Mouse (Mus musculus) retina, postnatal 1 day (tissue): ENCODE data around the gene Ccl22.

Source experiments
- DNase-seq: peaks from one replicate; pipeline ENCODE4 v3.0.0-alpha.2; 2012

The Ccl22 gene

DNA sequence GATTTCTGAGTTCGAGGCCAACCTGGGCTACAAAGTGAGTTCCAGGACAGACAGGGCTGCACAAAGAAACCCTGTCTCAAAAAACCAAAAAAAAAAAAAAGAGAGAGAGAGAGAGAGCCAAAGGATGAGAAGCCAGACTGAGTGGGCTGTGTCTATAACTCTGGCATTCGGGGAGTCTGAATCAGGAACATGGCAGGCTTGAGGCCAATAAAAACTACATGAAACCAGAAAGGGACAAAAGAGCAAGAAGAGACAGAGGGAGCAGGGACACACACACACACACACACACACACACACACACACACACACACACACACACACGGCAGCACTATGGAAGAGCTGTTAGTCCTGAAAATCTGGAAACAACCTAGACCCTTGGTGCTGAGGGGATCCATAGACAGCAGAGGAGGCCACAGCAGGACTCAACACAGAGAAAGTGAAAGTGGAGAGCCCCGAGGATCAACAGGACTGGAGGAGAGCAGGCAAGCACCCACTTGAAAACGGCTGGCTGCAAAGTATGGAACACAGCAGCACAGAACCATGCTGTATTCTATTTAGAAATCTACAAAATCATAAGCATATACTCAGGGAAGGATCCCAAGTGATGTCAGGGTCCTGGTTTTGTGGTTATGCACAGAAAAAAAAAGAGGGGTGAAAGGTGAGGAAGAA is 9.8 kb upstream of the Ccl22 start:
- no peak for DNase-seq

DNA sequence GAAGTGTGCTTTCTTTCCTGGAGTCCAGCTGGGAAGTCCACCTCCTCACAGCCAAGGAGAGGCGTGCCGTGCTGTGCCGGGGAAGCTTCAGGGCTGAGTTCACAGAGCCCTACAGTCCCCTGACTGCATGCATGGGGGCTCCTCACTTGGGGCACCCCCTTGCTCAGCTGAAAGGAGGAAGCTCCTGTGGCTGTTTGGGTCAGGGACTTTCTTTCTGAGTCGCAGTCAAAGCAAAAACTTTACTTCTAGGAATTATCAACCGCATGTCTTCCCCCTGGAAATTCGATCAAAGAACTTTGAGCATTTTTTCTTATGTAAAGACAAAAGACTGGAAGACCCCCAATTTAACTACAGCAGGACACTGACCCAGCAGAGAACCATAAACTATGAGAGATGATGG is 5.6 kb upstream of the Ccl22 start:
- no peak for DNase-seq

DNA sequence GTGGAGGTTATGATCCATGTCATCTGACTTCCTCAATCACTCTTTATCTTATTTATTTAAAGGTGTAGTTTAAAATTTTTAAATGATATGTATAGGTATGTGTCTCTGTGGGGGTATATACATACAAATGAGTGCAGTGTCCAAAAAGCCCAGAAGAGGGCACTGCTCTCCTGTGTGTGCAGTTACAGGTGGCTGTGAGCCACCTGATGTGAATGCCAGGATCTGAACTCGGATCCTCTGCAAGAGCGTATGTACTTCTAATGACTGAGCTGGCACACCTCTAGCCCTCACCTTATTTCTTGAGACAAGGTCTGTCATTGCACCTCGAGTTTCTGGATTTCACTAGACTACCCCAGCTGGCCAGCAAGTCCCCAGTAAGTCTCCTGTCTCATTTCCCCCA is 4.8 kb upstream of the Ccl22 start:
- no peak for DNase-seq

DNA sequence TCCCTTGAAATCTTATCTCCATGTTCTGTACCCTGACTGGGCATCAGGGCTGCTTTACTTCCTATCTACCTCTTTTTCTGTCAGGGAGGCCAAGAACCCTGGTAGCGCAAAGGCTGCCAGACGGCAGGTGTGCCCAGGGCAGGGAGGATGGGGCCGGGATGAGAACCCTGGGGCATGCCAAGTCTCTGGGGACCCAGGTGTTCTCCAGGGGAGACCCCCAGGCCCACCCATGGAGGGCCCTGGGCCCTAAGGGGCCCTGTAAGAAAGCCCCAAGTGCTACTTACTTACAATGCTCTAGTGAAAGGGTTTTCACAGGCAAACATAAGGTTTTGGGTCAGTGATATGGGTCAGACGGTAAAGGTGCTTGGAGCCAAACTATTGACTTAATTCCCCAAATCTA is 3.7 kb upstream of the Ccl22 start:
- no peak for DNase-seq

DNA sequence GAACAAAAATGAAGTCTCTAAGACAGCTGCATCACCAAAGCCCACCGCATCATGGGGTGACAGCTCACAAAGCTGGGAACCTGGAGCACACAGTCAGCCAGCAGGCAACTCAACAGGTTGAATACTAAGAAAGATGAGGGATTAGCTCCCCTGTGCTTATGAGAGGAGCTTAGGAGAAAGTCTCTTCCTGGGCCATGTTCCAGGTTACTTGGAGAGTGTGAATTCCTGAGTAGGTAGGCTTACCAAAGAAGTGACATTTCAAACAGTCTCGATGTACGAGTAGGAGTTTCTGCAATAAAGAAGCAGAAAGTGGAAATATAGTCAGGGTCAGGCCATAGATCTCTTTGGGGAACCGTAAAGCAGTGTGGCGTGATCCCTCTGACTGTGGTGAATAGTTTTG is 906 bp upstream of the Ccl22 start:
- no peak for DNase-seq

DNA sequence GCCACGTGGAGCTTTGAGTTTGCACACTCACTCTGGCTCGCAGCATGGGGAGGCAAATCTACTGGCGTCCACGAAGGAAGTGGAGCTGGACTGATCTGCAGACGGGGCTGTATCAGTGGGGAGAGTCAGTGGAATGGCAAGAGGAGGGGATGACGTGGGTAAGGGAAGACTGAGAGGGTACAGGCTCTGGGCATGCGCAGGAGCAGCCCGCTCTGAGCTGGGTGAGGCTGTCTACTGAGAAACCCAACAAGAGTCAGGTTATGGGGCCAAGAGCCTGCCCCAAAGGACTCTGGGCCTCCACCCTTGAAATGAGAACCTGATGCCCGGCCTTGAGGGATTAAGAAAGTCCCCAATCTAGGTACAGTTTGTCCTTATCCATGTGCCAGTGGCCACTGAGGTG is 418 bp upstream of the Ccl22 start:
- no peak for DNase-seq

DNA sequence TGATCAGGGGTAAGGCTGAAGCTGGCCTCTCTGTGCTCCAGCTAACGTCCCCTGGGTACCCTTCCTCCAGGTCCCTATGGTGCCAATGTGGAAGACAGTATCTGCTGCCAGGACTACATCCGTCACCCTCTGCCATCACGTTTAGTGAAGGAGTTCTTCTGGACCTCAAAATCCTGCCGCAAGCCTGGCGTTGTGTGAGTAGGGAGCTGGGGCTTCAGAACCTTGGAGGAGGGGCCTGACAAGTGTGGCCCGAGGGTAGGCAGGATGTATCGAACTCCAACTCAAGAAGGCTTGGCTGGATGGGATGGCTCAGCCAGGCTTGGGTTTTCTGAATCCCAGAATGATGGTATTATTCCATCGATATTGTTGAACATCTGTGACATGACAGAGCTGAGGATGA is 1.4 kb downstream of the Ccl22 start:
- no peak for DNase-seq

DNA sequence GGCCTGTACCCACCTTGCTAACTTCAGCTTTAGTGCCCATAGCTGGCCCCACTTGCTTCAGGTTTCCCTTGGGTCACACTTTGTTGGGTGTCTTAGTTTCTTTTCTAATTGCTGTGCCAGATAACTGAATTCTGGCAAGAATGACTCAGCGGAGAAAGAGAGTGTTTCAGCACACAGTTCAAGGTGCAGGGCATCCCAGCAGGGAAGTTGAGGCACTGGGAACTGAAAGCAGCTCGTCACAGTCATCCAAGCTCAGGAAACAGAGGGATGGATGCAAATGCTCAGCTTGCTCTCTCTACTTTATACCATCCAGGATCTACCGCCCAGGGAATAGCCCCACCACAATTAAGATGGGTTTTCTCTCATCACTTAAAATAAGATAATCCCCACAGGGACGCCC is 3.0 kb downstream of the Ccl22 start:
- DNase-seq, result no peak

DNA sequence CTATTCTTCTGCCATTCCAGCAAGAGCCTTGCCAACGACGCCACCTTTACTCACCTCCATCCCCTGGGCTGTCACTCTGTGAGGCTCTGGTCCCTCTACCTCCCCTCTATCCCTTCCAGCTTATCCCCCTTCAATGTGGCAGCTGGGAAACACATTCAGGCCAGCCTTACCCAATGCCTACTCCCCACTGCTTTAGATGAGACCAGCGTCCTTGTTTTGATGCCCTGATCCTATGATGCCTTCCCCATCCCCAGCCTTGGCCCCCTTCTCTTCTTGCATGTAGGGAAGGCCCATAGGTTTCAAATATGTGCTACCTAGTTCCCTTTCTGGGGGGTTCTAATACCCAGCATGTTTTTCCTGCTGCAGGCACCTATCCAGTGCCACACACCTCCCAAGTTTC is 4.6 kb downstream of the Ccl22 start:
- DNase-seq, result no peak

DNA sequence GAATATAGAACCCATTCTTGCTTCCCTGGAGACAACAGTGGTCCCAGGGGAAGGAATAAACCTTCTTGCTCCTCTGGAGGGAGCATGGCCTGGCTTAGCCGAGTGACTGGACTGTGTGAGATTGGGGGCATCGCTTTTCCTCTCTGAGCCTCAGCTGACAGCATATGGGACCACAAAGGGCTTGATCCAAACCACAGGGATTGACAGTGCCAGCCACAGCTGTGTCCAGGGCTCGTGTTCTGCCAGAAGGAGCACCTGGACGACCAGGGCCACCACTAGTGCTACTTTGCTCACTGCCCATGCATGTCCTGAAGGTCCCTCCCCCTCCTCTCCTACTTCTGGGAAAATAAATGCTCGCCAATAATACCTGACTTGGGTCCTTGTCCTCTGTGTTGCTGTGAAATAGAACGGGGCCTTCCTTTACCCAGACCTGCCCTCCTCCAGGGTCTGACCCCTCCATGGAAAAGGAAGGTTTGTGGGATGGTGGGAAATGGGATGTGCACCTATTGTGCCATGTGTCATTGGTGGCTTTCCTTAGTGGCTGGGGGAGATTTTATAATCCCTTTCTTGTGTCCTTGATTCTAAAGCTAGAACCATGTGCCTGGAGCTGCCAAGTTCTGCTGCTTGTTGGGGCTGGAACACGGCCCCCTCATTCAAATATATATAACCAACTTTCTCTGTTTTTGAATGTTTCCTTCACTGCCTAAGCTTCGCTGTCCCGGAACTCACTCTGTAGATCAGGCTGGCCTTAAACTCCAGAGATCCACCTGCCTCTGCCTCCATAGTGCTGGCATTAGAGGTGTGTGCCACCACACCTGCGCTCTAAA is 5.8 kb downstream of the Ccl22 start:
- DNase-seq, result no peak

DNA sequence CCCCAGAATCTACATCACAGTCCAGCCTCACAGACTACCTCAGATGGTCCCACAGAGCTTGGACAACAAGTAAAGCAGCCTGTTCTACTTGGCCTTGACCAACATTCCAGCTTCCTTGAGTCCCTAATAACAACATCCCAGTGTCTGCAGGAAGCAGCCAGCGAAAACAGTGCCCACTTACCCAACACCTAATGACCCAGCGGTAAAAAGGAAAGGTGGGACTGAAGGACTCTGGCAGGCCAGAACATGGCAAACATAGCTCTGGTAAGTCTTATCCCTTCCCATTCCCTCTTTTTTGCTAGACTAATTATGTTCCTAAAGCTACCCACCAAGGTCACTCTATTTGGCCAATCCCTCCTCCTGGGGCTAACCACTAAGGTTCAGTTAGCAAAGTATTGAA is 8.6 kb downstream of the Ccl22 start:
- DNase-seq, result no peak

DNA sequence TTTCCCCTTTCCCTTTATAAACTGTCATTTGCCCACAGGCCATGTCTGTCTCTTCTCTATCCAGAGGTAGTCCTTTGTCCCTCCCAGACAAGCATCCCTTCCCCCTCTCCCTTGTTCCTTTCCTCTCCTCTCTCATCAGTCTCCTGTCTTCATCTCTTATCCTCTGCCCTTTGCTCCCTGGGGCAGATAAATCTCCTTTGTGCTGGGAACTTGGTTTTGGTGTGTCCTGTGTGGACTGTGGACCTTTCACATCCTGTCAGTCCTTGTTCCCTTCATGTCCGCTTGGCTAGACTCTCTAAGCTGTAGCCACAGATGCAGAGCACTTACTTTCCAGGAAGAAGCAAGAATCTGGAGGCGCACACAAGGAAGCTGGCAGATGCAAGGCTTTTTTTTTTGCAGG is 9.1 kb downstream of the Ccl22 start:
- peak; percentile 89 for DNase-seq

DNA sequence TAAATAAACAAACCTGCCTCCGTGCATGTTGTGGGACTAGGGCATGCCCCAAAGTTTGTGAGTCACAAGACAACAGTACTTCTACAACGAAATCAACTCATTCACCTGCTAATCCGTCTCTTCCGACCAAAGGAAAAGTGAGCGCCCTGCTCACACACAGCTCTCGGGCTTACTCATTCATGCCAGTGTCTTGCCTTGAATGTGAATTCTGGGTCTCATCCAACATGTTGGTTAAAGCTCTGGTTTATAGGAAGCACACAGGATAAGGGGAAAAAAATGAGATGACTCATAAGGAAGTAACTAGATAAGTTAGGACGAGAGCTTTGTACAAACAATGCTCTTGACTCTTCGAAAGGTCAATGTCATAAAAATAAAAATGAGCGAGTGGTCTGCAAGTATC is 21.6 kb downstream of the Ccl22 start:
- no peak for DNase-seq

DNA sequence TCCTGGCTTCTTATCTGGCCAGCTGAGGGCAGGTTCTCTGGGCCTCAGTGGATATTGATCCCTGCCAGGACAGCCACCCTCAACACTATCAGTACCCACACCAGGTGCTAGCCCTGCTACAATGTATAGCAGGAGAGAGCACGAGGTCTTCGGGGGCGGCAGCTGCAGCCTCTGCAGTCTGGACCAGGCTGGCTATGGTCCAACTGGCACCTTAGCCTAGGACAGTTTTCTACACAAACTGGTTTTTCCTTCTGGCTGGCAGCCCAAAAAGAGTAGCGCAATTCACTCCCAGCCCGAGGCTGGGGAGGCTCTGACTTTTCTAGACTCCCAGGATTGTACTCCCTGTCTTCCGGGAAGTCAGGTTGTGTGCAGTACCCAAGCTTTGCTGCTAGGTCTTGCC is 25.6 kb downstream of the Ccl22 start:
- DNase-seq, result peak; percentile 7

DNA sequence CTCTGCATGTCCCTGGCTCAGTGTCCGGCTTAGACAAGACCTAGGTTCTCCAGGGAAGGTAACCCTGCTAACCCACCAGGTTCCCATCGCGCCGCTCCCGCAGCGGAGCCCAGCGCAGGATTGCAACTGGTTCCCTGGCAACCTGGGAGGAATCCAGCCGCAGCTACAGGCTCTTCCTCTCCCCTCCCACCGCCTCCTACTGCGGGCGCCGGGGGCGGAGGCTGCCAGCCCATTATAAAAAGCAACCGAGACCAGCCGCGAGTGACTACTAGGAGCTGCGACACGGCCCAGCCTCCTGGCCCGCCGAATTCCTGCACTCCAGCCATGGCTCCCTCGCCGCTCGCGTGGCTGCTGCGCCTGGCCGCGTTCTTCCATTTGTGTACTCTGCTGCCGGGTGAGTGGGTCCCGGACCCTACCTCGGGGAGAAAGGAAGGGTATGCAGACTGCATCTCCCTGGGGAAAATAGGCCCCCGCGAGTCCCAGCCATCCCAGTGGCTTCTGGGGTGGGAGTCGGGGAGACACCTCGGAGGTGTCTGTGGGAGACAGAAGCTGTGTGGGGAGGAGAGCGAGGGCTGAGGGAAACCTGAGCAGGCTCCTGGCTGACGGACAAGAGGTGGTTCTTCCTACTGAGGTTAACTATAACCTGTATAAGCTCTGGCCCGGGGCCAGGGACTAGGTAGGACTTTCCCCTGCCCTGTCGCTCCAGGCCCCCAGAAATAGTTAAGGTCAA is 26.7 kb downstream of the Ccl22 start, which contains the start of gene Cx3cl1:
Cx3cl1 (plus strand) TSS at position 69 of the 730 bp plus-strand sequence.
- peak; percentile 85 for DNase-seq

DNA sequence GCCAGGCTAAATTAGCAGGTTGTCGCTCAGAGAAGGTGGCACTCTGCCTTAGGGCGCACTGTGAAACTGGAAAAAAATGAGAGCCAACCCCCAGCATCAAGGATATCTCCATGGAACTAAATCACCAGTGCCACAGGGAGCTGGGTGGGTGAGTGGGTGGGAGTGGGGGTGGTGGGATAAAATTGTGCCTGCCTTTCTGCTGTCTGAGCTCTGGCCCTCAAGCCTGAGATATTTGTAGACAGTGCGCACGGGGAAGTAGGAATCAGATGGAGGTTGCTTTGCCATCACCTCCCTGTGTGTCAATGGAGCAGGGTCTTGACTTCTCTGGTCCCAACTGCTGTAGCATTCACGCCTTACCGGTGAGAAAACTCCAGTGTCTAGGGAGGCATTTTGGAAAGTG is 27.7 kb downstream of the Ccl22 start:
- DNase-seq, result no peak

DNA sequence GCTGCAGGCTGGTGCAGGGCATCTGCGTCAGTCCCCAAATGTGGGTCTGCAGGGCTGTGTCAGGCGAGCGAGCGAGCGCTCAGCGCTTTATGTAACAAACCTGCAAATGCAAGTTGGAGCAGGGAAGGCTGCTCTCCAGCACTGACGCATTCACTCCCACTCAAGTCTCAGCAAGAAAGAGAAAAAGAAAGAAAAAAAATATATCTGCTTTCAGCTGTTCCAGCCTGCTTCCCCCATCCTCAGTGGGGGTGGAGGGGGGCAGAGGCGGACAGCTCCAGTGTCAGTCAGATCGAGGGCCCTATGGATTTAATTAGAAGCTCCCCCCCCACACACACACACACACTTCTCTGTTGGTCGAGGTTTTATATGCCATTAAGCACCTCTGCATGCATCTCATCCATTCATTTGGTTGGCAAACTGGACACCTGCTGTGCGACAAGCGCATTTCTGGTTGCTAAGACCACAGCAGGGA is 28.3 kb downstream of the Ccl22 start:
- peak; percentile 51 for DNase-seq

DNA sequence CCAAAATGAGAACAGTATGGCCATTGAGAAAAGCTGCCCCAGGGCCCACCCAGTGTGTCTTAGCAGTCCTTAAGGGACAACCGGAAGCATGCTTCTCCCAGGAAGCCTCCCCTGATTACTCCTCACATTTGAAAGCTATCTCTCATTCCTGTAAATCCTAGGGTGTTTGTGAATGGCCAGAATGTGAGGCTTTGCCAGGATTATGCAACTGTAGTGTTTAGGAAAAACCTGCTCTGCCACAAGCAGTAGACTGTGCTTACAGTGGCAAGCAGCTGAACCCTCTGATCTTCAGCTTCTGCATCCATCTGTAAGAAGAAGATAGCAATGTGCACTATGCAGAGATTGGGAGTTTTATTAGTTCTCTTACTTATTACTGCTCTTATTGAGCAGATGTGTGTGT is 29.2 kb downstream of the Ccl22 start:
- DNase-seq, result no peak

DNA sequence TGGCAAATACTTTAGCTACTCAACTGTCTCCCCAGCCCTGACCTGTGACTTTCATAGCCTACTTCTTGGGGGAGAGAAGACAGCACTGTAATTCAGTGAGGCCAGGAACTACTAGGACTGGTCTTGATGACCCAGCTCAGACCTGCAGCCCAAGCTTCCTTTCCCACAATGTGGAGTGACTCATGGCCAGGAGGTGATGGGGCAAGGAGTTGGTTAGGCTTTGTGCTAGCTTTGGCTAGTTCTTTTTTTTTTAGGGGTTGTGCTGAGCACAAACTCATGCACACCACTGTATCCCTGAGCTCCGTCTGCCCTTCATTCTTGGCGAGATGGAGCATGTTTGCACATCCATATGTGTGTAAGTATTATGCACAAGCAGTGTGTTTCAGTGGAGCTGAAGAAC is 31.0 kb downstream of the Ccl22 start:
- DNase-seq, result no peak

DNA sequence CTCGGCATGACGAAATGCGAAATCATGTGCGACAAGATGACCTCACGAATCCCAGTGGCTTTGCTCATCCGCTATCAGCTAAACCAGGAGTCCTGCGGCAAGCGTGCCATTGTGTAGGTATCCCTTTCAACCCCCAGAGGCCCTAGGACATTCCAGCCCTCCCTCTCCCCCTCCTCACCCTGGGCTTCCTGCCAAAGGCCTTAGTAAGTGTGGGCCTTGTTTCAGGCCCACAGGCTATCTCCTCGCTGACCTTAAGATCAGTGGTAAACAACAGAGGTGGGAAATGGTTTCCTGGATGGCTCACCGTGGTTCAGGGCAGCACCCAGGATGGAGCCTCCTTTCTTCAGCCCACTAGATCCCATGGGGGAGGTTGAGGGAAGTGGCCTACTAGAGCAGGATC is 32.6 kb downstream of the Ccl22 start:
- peak; percentile 66 for DNase-seq

DNA sequence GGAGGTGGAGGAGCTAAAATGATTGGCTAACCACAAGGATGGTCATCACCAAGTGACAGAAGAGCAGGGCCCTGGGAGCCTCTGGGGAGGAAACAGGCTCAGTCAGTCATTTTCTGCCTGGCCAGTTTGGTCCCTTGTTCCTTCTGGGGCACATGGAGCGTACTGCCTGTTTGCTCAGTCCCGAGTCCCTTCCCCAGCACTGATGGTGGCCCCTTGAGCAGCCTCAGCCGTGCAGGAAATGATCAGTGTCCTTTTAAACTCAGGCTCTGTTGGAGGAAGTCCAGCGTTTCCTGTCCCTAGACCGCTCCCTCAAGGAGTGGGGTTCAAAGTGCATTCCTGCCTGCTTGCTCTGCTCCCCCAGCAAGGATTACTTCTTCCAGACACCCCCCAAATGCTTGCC is 33.1 kb downstream of the Ccl22 start:
- no peak for DNase-seq

DNA sequence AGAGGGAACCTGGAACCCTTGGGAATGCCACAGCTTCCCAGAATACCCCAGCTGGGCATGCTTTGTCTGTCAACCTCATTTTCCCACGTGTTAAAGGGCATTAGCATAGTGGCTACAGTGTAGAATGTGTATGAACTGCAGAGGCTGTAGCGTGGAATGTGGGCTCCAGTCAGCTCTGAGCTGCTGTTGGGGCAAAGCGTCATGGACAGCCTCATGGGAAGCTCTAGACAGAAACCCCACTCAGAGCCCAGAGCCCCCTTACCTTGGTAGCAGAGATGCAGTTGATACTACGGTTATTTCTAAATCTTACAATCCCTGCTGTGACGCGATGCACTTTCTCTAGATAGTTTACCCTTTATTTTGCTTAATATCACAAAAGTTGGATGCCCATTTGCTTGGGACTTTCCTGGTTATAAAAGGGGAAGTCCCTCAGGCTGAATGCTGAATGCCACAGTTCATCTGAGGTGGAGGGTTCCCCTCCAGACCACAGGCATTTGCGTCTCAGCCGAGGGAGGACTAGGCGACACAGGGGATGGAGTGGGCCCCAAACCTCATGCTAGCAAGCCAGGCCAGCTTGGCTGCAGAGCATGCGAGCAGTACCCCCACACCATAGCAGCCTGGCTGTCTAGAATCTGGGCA is 33.6 kb downstream of the Ccl22 start:
- peak; percentile 46 for DNase-seq

DNA sequence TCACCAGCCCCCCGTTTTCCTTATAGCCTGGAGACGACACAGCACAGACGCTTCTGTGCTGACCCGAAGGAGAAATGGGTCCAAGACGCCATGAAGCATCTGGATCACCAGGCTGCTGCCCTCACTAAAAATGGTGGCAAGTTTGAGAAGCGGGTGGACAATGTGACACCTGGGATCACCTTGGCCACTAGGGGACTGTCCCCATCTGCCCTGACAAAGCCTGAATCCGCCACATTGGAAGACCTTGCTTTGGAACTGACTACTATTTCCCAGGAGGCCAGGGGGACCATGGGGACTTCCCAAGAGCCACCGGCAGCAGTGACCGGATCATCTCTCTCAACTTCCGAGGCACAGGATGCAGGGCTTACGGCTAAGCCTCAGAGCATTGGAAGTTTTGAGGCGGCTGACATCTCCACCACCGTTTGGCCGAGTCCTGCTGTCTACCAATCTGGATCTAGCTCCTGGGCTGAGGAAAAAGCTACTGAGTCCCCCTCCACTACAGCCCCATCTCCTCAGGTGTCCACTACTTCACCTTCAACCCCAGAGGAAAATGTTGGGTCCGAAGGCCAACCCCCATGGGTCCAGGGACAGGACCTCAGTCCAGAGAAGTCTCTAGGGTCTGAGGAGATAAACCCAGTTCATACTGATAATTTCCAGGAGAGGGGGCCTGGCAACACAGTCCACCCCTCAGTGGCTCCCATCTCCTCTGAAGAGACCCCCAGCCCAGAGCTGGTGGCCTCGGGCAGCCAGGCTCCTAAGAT is 34.3 kb downstream of the Ccl22 start:
- no peak for DNase-seq
